Mouse (Mus musculus): Measurements from ENCODE around the gene Armcx3. TPM values are rescaled to one million over a fixed set of nuclear protein-coding genes. Genes with fewer than 3 reads are reported as not detected.

Armcx3 gene
- total RNA-seq, 2 experiments from 2014 or later, result 33.3 to 42.6 TPM

DNA sequence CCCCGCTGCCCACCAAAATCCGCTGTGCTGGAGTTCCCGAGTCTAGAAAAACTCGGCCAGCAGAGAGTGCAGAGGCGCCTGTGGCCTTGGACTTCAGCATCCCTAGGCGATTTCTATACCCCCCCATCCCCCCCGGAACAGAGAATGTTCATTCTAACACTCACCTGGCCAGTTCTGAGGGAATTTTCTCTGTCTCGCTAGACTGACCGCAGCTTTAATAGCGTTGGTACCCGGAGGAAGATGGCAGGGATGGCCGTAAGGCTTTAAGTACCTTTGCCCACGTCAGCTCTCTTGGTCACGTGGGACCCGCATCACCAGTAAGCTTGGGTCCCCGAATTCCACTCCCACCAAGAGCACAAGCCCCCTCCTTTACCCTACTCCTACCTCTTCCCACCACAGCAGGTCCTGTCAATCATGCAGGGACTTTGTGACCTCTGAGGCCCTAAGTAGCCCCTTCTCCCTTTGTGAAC, 52.4 kb downstream of the Armcx3 start, which contains the start of gene Armcx2:
Armcx2 (minus strand) TSS at position 467 of the 470 bp plus-strand sequence.
- intact Hi-C loops (cut with DNase I; ENCODE audit: low total_unique reads), result no loop called here

More for the DNA sequence above, 52.4 kb downstream of the Armcx3 start, which contains the start of gene Armcx2:
- peak; percentile 43 for DNase-seq

Small RNA genes lying within 50 kb of the gene (microRNA-seq; reads per million reads assigned to microRNA genes)
- gene Mir7093, result 0 to 0.32 reads per million in 2 experiments

Other genes with a start within 250 kb of the Armcx3 start
- gene Timm8a1, start 214.7 kb upstream of the Armcx3 start, total RNA-seq (2021), result 10 to 100 TPM; 14.6 to 19.1 TPM
- under 1 TPM; 0.27 to 0.62 TPM for gene Btk, start 173.0 kb upstream of the Armcx3 start, total RNA-seq (2021)
- gene Rpl36a, start 170.9 kb upstream of the Armcx3 start, total RNA-seq (2021), result 100 to 1,000 TPM; 195 to 198 TPM
- gene Gla, start 155.5 kb upstream of the Armcx3 start, total RNA-seq (2021), result 1 to 10 TPM; 1.8 TPM
- gene Hnrnph2, start 155.4 kb upstream of the Armcx3 start, total RNA-seq (2021), result 10 to 100 TPM; 49.6 to 52.6 TPM
- gene Armcx4, start 70.1 kb upstream of the Armcx3 start, total RNA-seq (2021), result 10 to 100 TPM; 13.2 to 20.1 TPM
- 1 to 10 TPM; 5.6 to 6.6 TPM for gene Armcx1, start 38.6 kb upstream of the Armcx3 start, total RNA-seq (2021)
- gene Armcx6, start 5.2 kb upstream of the Armcx3 start, total RNA-seq (2021), result 1 to 10 TPM; 4.7 to 5.8 TPM
- 10 to 100 TPM; 12.9 to 18.6 TPM for gene Armcx2, start 52.6 kb downstream of the Armcx3 start, total RNA-seq (2021)
- not detected for gene Nxf2, start 208.2 kb downstream of the Armcx3 start, total RNA-seq (2021)

Data from gastrocnemius, postnatal 14 days (tissue).